Mouse (Mus musculus) left cerebral cortex, adult 8-10 months (tissue): Measurements from ENCODE around the gene Tssk4. TPM values are rescaled to one million over a fixed set of nuclear protein-coding genes. Genes with fewer than 3 reads are reported as not detected.

Experiments
- DNase-seq, 2 experiments: peaks; one replicate each; pipeline ENCODE4 v3.0.0; 2022; ENCODE audit warnings: low spot score in 2 of 2
- total RNA-seq, 4 experiments: library from RNA; stranded (reverse); gene quantifications; 2 replicates each; pipeline ENCODE4 v1.2.4; 2022

The Tssk4 gene
- total RNA-seq, 4 experiments from 2014 or later: 0.53 to 1.2 (median 0.89) TPM

GRCm38 (mm10) chr14:55642679-55643059, 7.3 kb upstream of the Tssk4 start:
- no peak for DNase-seq

GRCm38 (mm10) chr14:55643060-55643907, 6.7 kb upstream of the Tssk4 start, which contains the start of gene Tm9sf1:
Gene Tm9sf1 (minus strand): TSS chr14:55643806.
- DNase-seq: peak; percentile 79 to 87

GRCm38 (mm10) chr14:55644261-55644888, 5.6 kb upstream of the Tssk4 start:
- no peak for DNase-seq

- no peak for DNase-seq
These were observed 1.5 kb downstream of the Tssk4 start for GRCm38 (mm10) chr14:55651528-55651927.

GRCm38 (mm10) chr14:55656935-55657334, 7.0 kb downstream of the Tssk4 start:
- DNase-seq: no peak

- no peak for DNase-seq
These were observed 8.0 kb downstream of the Tssk4 start for GRCm38 (mm10) chr14:55658011-55658410.

GRCm38 (mm10) chr14:55659960-55660573, 10.1 kb downstream of the Tssk4 start, which contains the start of gene Mdp1:
Gene Mdp1 (minus strand): TSS chr14:55660508.
- peak; percentile 67 to 74 for DNase-seq

- DNase-seq: no peak
These were observed 10.7 kb downstream of the Tssk4 start for GRCm38 (mm10) chr14:55660636-55661035.

GRCm38 (mm10) chr14:55671486-55671832, 21.5 kb downstream of the Tssk4 start:
- DNase-seq: no peak

GRCm38 (mm10) chr14:55671833-55672740, 22.1 kb downstream of the Tssk4 start, which contains the start of the genes Gmpr2 and Nedd8:
Gene Gmpr2 (plus strand): TSS chr14:55671941.
Gene Nedd8 (minus strand): TSS chr14:55672124.
- DNase-seq: peak; percentile 92 to 96

- DNase-seq: no peak
These were observed 22.7 kb downstream of the Tssk4 start for GRCm38 (mm10) chr14:55672741-55673060.

- no peak for DNase-seq
These were observed 27.6 kb downstream of the Tssk4 start for GRCm38 (mm10) chr14:55677615-55678014.

GRCm38 (mm10) chr14:55681160-55682117, 31.5 kb downstream of the Tssk4 start, which contains the start of gene Tinf2:
Gene Tinf2 (minus strand): TSS chr14:55681820.
- peak; percentile 86 to 96 for DNase-seq

- no peak for DNase-seq
These were observed 32.1 kb downstream of the Tssk4 start for GRCm38 (mm10) chr14:55682118-55682493.

- DNase-seq: no peak
These were observed 39.4 kb downstream of the Tssk4 start for GRCm38 (mm10) chr14:55689433-55689832.

- no peak for DNase-seq
These were observed 47.2 kb downstream of the Tssk4 start for GRCm38 (mm10) chr14:55697226-55697625.

GRCm38 (mm10) chr14:55701131-55701530, 51.1 kb downstream of the Tssk4 start:
- DNase-seq: no peak
